Mouse (Mus musculus): ENCODE data around the gene Brd3.
A peak's percentile ranks its signal among the peaks of the same experiment; 100 is the strongest.
"Not testable (repeated sequence)": the region's sequence is repeated elsewhere in the genome, so short reads cannot be mapped to it uniquely, and the experiment has no call there.

Gene Brd3

GRCm38 (mm10) chr2:27513861-27514260 is 6.4 kb upstream of the Brd3 start:
- DNase-seq (ENCODE audit: extremely low spot score, low read depth, low spot score), result no peak

GRCm38 (mm10) chr2:27512909-27513308 is 5.4 kb upstream of the Brd3 start:
- DNase-seq (ENCODE audit: extremely low spot score, low read depth, low spot score), result no peak

GRCm38 (mm10) chr2:27510706-27511105 is 3.2 kb upstream of the Brd3 start:
- DNase-seq (ENCODE audit: extremely low spot score, low read depth, low spot score), result no peak

GRCm38 (mm10) chr2:27506658-27507057 is 804 bp downstream of the Brd3 start:
- DNase-seq (ENCODE audit: extremely low spot score, low read depth, low spot score), result not testable (repeated sequence)

- peak; percentile 39 for DNase-seq (ENCODE audit: extremely low spot score, low read depth, low spot score)
These were observed 1.9 kb downstream of the Brd3 start for GRCm38 (mm10) chr2:27505539-27505938.

GRCm38 (mm10) chr2:27504113-27504885 is 3.2 kb downstream of the Brd3 start:
- no peak for DNase-seq (ENCODE audit: extremely low spot score, low read depth, low spot score)

- no peak for DNase-seq (ENCODE audit: extremely low spot score, low read depth, low spot score)
These were observed 11.0 kb downstream of the Brd3 start for GRCm38 (mm10) chr2:27496391-27497028.

GRCm38 (mm10) chr2:27493971-27494370 is 13.5 kb downstream of the Brd3 start:
- DNase-seq (ENCODE audit: extremely low spot score, low read depth, low spot score), result no peak

GRCm38 (mm10) chr2:27490939-27491338 is 16.5 kb downstream of the Brd3 start:
- no peak for DNase-seq (ENCODE audit: extremely low spot score, low read depth, low spot score)

GRCm38 (mm10) chr2:27488362-27488761 is 19.1 kb downstream of the Brd3 start:
- no peak for DNase-seq (ENCODE audit: extremely low spot score, low read depth, low spot score)

- no peak for DNase-seq (ENCODE audit: extremely low spot score, low read depth, low spot score)
These were observed 20.0 kb downstream of the Brd3 start for GRCm38 (mm10) chr2:27487336-27488049.

GRCm38 (mm10) chr2:27486725-27487124 is 20.7 kb downstream of the Brd3 start:
- no peak for DNase-seq (ENCODE audit: extremely low spot score, low read depth, low spot score)

- no peak for DNase-seq (ENCODE audit: extremely low spot score, low read depth, low spot score)
These were observed 25.1 kb downstream of the Brd3 start for GRCm38 (mm10) chr2:27482265-27482861.

- DNase-seq (ENCODE audit: extremely low spot score, low read depth, low spot score), result no peak
These were observed 27.1 kb downstream of the Brd3 start for GRCm38 (mm10) chr2:27480367-27480766.

- DNase-seq (ENCODE audit: extremely low spot score, low read depth, low spot score), result no peak
These were observed 27.6 kb downstream of the Brd3 start for GRCm38 (mm10) chr2:27479821-27480220.

GRCm38 (mm10) chr2:27476303-27477192 is 30.9 kb downstream of the Brd3 start:
- DNase-seq (ENCODE audit: extremely low spot score, low read depth, low spot score), result no peak

- peak; percentile 66 for DNase-seq (ENCODE audit: extremely low spot score, low read depth, low spot score)
These were observed 31.8 kb downstream of the Brd3 start for GRCm38 (mm10) chr2:27475495-27476302.

- DNase-seq (ENCODE audit: extremely low spot score, low read depth, low spot score), result no peak
These were observed 32.6 kb downstream of the Brd3 start for GRCm38 (mm10) chr2:27474621-27475484.

GRCm38 (mm10) chr2:27473911-27474310 is 33.6 kb downstream of the Brd3 start:
- DNase-seq (ENCODE audit: extremely low spot score, low read depth, low spot score), result no peak

All from hindlimb bud, embryonic 11.5 days (tissue).